Mouse (Mus musculus): Measurements from ENCODE around the gene Ccdc59. TPM values are rescaled to one million over a fixed set of nuclear protein-coding genes. Genes with fewer than 3 reads are reported as not detected.

The Ccdc59 gene
- 10 to 100 TPM; 43.3 to 46.1 TPM for total RNA-seq (2023)

DNA sequence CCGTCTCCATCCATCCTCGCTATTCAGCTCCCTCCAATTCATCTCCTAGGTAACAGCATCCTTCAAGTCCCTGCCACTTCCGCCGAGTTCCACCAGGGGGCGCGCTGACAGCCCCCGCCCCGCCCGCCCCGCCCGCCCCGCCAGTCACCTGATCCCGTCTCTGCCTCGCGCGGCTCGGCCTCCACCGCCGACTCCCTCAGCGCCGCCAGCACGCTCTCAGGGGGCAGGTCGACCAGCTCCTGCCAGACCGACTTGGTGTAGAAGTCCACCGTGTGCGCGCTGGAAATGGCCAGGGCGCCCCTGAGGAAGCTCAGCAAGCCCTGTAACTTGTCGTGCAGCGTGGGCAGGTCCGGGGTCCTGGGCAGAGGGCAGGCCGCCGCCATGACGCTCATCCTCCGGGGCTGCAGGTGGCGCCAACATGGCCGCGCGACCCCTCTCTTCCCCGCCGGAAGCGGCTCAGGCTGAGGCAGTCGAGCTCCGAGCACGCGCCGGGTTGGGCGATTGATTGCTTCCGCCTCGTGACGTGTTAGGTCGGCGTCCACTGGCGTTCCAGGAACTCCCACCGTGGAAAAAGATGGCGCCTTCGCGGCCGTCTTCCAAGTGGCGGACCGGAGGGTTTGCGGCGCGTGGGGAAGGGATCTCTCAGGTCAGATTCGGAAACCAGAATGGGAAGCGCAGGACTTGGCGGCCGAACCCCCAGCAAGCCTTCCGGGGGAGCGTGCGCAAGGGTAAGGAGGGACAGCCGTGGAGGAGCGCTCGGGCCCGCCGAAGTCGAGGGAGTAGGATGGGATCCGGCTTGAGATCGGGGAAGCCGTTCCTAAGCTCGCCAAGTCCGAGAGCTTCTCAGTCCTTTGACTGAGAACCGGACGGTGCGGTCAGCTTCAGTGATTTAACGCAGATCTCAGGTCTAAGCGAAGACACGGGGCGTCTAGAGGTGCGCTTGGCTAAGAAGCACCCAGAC is at the start of gene Ccdc59, which contains the start of gene Mettl25:
Ccdc59 (plus strand) TSS at position 140 of the 961 bp plus-strand sequence.
Mettl25 (minus strand) TSS at position 453 of the 961 bp plus-strand sequence.

Other genes with a start within 250 kb of the Ccdc59 start
- gene Mettl25, start 313 bp downstream of the Ccdc59 start, total RNA-seq (2023) = 10 to 100 TPM; 16.0 to 19.2 TPM

Measured in B cell, adult 67 days (primary cell).